Comparison of ENCODE assay signal across 17 mouse cellular contexts in the genomic region with DNA sequence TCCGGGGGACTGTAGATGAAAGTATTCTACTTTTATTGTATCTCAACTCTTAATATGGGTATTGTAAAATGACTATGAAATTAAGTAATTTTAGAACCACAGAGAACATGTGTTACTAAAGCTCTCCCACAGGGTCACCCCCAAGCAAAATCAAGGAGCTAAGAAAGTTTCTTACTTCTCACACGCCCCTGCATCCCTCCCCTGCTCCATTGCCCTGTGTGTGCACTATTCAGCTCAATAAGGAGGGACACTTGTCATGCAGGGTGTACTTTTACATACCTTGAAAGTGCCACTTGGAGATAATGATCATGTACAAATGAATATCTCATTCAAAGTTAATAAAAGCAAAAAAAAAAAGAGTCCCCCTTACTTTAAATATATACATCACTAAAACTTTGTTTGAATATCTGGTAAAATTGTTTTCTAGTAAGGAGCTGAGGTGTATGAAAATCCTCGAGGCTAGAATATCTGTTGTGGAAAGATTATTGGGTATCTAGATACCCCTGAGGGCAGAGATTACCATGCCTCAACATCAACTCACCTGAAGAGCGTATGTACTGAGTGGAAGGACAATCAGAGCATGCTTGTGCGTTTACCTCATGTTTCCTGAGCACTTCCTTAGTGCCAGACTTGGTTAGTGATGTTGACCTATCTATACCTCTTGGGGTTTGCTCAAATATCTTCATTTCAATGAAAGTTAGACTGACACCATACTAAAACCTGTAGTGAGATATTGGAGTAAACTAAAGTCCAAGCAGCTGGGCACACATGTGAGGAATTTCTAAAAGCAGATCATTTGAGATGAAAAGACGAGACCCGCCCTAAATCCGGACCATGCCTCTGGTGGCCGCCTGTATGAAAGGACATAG.
"Had no signal": no experiment of that assay in that cellular context is flagged by ENCODE, and none has a peak within 500 bp of the region (broad histone marks: within the 10 kb centered on the region; RNA-seq: fewer than 3 reads in every experiment).

No protein-coding gene starts in this region.

- H3K9ac ChIP-seq: liver, postnatal 0 days; lung, embryonic 15.5 days; midbrain, embryonic 13.5 days; midbrain, embryonic 15.5 days; neural tube, embryonic 13.5 days; neural tube, embryonic 15.5 days; stomach, embryonic 15.5 days had no signal

- H3K4me3 ChIP-seq: lung, embryonic 15.5 days; megakaryocyte, embryonic 14.5 days; midbrain, embryonic 13.5 days; midbrain, embryonic 15.5 days; neural tube, embryonic 13.5 days; neural tube, embryonic 15.5 days; stomach, embryonic 15.5 days had no signal

- H3K4me1 ChIP-seq: lung, embryonic 15.5 days; megakaryocyte, embryonic 14.5 days; stomach, embryonic 15.5 days had no signal

- H3K4me2 ChIP-seq: lung, embryonic 15.5 days; midbrain, embryonic 11.5 days; midbrain, embryonic 13.5 days; midbrain, embryonic 15.5 days; neural tube, embryonic 13.5 days; neural tube, embryonic 15.5 days; stomach, embryonic 15.5 days had no signal

- DNase-seq: liver, postnatal 0 days; lung, adult 2 months; lung, postnatal 14 days; lung, postnatal 36 days; right cerebral cortex, postnatal 14 days; thymus, adult 2 months; thymus, postnatal 25 days had no signal

- H3K9me3 ChIP-seq: lung, embryonic 15.5 days; megakaryocyte, embryonic 14.5 days; midbrain, embryonic 15.5 days; neural tube, embryonic 13.5 days; neural tube, embryonic 15.5 days; stomach, embryonic 15.5 days had no signal

- H3K27me3 ChIP-seq: lung, embryonic 15.5 days; megakaryocyte, embryonic 14.5 days; midbrain, embryonic 13.5 days; midbrain, embryonic 15.5 days; neural tube, embryonic 13.5 days; neural tube, embryonic 15.5 days; stomach, embryonic 15.5 days had no signal

- H3K36me3 ChIP-seq: lung, embryonic 15.5 days; midbrain, embryonic 13.5 days; midbrain, embryonic 15.5 days; neural tube, embryonic 13.5 days; neural tube, embryonic 15.5 days; stomach, embryonic 15.5 days had no signal

- H3K27ac ChIP-seq: lung, embryonic 15.5 days; macrophage; midbrain, embryonic 13.5 days; midbrain, embryonic 15.5 days; neural tube, embryonic 13.5 days; neural tube, embryonic 15.5 days; stomach, embryonic 15.5 days; stomach, postnatal 0 days had no signal
